Mouse (Mus musculus) layer of hippocampus, adult 2 months (tissue): ENCODE measurements at regions not wholly inside any gene's neighbourhood (a gene's known extent, or its start where the extent isn't known, plus 50 kb on each side); places are given as distances from the start of the nearest gene placed in this dataset.

Experiments used
- DNase-seq, 2 experiments: peaks; one replicate each; pipeline ENCODE4 v3.0.0; 2022; ENCODE audit warnings: low spot score in 2 of 2
- H3K27ac ChIP-seq: fragments of 200-600 bp; 2 replicates; pipeline ENCODE4 v1.8.1; 2022
- H3K4me3 ChIP-seq: fragments of 200-600 bp; 2 replicates; pipeline ENCODE4 v1.8.1; 2022; ENCODE audit warnings: mild to moderate bottlenecking
- CTCF ChIP-seq: fragments of 200-600 bp; conservative IDR thresholded peaks from 2 replicates; pipeline ENCODE4 v1.8.1; 2022; ENCODE audit warnings: antibody characterized with exemption, mild to moderate bottlenecking, moderate library complexity

DNA sequence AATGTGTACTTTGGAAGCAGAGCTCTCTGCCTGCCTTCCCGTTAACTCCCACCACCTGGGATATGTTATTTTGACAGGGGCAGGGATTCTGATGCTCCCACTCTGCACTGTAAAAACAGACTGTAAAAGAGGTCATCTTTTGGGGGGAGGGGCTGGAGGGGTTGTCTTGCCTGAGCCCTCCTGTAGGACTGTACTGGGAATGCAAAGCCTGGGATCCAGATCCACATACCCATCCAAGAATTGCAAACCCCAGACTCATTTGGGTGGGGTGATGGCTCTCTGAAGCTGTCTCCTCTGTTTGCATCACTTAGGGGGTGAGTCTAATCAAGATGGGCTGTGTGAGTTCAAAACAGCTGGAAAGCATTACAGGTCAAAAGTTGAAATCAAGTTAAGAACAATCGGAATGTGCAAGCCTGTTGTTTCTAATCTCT, 623.7 kb upstream of the Cdh11 start:
- H3K27ac ChIP-seq: no peak overlapping the region
- H3K4me3 ChIP-seq: no peak overlapping the region
- DNase-seq: no peak
- 0 out of 2 replicates have a peak, but pooled peaks have one; percentile 2 for TF ChIP-seq CTCF

GRCm38 (mm10) chr8:103412731-103413130, 627.3 kb upstream of the Cdh11 start:
- Histone ChIP-seq H3K4me3 (no peak overlapping the region), H3K27ac (no peak overlapping the region)
- TF ChIP-seq CTCF: no peak
- no peak for DNase-seq

DNA sequence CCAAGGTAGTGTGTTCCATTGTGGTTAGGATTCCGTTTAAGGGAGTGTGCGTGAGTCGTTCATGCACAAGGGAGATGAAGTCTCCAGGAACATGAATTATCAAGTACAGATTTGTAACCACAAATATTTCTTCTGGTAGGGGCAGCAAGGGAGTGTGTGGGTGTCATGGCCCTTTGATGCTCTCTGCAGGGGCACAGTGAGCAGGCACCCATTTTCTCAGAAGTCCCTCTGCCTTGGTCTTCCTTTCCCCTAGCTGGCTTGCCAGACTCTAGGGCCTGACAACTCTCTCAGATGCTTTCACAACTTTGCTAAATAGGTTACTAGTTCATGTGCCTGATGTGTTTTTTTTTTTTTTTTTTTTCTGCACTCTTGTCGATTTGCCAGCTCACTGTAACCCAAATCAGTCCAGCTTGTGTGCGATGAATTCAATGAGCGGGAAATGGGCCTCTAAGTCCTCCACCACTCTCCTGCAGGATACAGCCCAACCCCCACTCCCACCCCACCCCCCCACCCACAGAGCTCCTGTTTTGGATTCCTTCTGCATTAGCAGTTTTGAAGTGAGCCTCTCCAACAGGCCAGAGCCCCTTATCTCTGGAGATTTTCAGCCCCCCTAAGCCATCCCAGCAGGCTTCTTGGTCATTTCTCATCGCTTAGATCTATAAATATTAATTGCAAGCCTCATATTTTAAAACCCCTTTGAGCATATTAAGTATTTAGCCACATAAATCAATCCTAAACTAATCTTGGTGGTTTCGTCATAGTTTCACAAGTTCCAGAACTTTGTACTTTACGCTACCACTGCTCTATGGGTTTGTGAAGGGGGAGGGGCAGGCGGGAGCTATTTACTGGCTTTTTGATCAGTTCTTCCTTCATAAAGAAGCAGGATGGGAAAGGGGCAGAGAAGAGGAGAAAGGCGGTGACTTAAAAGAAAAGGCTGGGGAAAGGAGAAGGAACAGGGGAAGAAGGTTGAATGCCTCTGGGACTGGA, 628.4 kb upstream of the Cdh11 start:
- H3K4me3 ChIP-seq: no peak overlapping the region
- no peak for DNase-seq
- TF ChIP-seq CTCF: no peak
- no peak overlapping the region for H3K27ac ChIP-seq

- TF ChIP-seq CTCF: no peak
- Histone ChIP-seq H3K4me3 (no peak overlapping the region), H3K27ac (no peak overlapping the region)
- no peak for DNase-seq
Observed at GRCm38 (mm10) chr8:103422313-103422973, 637.0 kb upstream of the Cdh11 start.

- TF ChIP-seq CTCF: no peak
- Histone ChIP-seq H3K27ac (no peak overlapping the region), H3K4me3 (no peak overlapping the region)
- DNase-seq: no peak
Observed at GRCm38 (mm10) chr8:103425967-103426366, 640.5 kb upstream of the Cdh11 start.

DNA sequence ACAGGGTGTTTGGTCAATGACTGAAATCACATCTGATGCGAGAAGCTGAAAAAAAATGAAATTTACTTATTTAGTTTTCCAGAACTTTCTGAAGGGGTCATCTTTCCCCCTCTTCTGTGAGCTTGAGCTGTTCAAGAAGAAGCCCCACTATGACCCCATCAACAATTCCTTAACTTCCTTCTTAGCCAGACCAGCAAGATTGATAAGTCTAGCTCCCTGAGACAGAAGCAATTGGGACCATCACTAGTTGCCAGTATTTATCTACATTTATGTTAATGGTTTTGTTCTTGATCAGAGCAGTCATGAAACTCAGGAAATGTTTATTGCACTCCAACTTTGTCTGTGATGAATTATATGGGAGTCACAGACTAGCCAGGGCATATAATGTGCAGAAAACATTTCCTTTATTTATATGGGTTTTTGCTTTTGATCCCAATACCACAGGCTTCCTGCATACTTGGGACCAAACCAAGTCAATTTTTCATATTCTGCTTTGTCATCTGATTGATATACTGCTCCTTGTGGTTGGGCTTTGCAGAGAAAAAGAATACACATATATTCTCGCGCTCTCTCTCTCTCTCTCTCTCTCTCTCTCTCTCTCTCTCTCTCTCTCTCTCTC, 645.5 kb upstream of the Cdh11 start:
- DNase-seq: no peak
- Histone ChIP-seq H3K4me3 (no peak overlapping the region), H3K27ac (no peak overlapping the region)
- no peak for TF ChIP-seq CTCF

DNA sequence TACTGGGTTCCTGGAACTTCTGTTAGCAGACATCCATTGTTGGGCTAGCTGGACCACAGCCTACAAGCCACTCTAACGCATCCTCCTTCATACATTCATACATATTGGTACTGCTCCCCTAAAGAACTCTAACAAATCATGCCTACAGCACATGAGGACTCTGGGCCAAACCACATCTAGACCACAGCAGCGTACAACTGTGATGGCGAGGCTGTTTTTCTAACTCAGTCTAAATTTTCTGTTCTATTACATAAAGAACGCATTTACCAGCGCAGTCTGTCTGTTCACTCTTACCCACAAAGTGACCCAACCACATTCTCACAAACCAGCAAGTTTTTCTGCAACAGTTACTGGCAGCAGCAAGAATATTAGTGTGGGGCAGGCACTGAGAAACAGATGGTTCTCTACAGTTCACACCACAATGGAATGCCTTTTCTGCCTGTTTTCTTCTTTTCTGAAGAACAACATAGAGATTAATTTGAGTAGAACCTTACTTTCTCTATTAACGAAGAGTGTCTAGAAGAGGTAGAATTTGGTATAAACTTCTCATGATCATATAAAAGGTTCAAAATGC, 648.2 kb upstream of the Cdh11 start:
- no peak overlapping the region for H3K27ac ChIP-seq
- DNase-seq: no peak
- no peak for TF ChIP-seq CTCF
- no peak overlapping the region for H3K4me3 ChIP-seq

DNA sequence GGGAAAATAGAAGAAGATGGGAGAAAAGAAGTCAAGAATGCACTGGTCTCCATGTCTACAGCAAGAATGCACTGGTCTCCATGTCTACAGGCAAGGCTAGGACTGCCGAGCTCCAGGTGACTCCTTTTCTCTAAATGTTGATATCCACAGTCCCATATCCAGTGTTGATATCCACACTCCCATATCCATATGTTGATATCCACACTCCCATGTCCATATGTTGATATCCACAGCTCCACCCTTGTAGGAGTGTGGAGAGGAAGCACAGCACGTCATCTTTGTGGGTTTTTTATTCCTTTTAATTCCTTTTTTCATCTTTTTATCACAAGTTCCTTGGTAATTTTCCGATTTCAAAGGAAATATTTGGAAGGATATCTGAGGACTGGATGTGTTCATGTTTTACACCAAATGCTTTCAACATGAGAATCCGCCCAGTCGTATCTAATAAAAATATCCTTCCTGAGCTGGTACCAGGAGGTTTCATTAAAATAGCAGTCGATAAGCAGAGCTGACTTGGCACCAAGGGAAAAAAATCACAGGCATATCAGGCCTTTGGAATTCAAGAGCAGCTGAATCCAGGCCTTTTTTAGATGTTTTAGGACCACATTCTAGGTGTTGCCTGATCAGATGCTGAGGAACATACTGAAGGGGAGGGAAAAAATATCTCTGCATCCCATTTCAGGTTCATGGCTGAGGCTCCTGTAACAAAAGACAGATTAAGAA, 653.7 kb upstream of the Cdh11 start:
- no peak for TF ChIP-seq CTCF
- DNase-seq: peak in 1 of 2 experiments; percentile 33
- H3K27ac ChIP-seq: peak overlapping the region; percentile 74
- H3K4me3 ChIP-seq: no peak overlapping the region

GRCm38 (mm10) chr8:103441163-103441562, 655.7 kb upstream of the Cdh11 start:
- Histone ChIP-seq H3K4me3 (no peak overlapping the region), H3K27ac (no peak overlapping the region)
- DNase-seq: no peak
- TF ChIP-seq CTCF: peak; percentile 75

- no peak overlapping the region for H3K4me3 ChIP-seq
- no peak for TF ChIP-seq CTCF
- H3K27ac ChIP-seq: peak overlapping the region; percentile 32; the same call in 1 of the 2 replicates
- DNase-seq: no peak
Observed at GRCm38 (mm10) chr8:103442420-103443125, 657.1 kb upstream of the Cdh11 start.

- Histone ChIP-seq H3K4me3 (no peak overlapping the region), H3K27ac (no peak overlapping the region)
- DNase-seq: no peak
- no peak for TF ChIP-seq CTCF
Observed at GRCm38 (mm10) chr8:103444577-103444976, 656.8 kb upstream of the Cdh5 start.

- no peak for DNase-seq
- Histone ChIP-seq H3K27ac (no peak overlapping the region), H3K4me3 (no peak overlapping the region)
- no peak for TF ChIP-seq CTCF
Observed at GRCm38 (mm10) chr8:103445378-103445777, 656.0 kb upstream of the Cdh5 start.
